Mouse (Mus musculus) G1E-ER4 (cell line): Measurements from ENCODE around the gene Cdhr3. TPM values are rescaled to one million over a fixed set of nuclear protein-coding genes. Genes with fewer than 3 reads are reported as not detected.

Source experiments
- GATA1 ChIP-seq: IDR thresholded peaks from one replicate; pipeline ENCODE4 v1.8.0; 2012; ENCODE audit warnings: low read length, inconsistent platforms
- polyA plus RNA-seq: library from polyadenylated mRNA; stranded (reverse); fragments of >175 nt; gene quantifications from 2 replicates; pipeline ENCODE4 v1.2.3, GENCODE M21; 2012

Cdhr3 gene
- polyA plus RNA-seq, 1 experiment: not detected

DNA sequence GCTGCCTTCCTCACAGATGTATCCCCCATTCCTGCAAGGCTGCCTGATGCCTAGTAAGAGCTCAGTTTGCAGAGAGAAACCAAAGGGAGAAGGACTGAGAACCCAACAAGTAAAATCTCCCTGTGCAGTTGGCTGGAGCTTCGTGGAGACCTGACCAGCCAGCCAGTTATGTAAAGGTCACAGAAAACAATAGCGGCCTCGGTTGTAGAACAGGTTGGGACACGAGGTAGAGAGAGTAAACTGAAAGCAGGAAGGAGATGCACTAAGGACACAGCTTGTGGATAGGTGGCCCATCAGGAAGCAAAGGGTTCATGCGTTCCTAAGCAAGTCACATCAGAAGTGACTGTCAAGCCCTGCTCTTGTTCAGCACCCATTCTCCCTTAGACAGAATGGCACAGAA is 86.8 kb downstream of the Cdhr3 start:
- no peak for TF ChIP-seq GATA1

DNA sequence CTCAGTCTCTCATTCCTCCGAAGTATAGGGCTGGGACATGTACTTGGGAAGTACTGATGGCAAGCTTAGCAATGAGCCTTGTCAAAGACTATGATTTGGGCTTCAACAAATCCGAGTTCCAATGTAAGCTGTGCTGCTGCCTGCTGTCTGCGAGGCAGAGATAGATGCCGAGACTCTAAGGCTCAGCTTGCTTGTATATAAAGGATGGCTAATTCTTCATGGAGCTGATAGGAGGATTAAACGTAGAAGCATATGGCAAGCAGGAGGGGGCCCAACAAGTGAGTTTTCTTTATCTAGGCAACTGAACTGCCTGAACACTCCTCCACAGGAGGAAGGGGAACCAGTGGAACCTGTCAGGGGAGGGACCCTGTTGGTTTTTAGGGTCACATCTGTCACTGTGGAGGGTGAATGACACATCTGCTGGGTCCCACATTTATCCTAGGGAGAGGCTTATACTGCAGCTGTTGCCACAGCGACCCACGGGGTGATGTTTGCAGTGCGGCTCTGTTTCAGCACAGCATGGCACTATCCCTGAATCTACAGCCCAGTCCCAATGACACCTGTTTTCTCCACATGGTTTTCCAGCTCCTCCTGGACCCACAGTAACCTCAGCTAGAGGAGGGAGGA is 89.2 kb downstream of the Cdhr3 start:
- no peak for TF ChIP-seq GATA1

DNA sequence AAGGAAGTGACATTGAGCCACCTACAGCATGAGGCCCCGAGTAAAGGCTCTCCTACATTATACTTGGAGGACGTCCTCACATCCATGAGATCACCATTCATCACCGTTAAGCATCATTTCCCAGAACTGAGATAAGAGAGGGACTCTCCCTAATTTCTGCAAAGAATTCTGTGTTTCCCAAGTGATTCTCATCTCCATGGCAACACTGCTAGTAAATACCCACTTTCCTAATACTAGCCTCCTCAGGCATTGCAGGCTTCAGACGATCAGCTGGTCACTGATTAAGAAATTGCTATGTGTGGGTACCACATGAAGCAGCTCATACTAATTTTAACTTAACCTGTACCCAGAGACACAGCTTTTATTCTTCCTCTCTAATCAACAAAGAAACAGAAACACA is 92.3 kb downstream of the Cdhr3 start:
- TF ChIP-seq GATA1: no peak

DNA sequence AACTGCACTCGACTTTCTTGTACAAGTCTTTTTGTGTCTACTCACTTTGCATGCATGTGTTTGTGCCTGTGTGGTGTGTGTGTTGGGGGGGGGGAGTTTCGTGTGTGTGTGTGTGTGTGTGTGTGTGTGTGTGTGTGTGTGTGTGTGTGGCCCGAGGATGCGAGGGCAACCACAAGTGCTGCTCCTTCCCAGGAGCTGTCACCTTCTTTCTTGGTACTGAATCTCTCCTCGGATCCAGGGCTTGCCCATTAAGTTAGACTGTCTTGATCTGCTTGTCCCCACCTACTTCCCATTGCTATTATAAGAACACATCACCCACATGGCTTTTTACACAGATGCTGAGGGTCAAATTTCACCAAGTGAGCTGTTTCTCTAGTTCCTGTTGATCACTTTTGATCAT is 93.9 kb downstream of the Cdhr3 start:
- no peak for TF ChIP-seq GATA1

DNA sequence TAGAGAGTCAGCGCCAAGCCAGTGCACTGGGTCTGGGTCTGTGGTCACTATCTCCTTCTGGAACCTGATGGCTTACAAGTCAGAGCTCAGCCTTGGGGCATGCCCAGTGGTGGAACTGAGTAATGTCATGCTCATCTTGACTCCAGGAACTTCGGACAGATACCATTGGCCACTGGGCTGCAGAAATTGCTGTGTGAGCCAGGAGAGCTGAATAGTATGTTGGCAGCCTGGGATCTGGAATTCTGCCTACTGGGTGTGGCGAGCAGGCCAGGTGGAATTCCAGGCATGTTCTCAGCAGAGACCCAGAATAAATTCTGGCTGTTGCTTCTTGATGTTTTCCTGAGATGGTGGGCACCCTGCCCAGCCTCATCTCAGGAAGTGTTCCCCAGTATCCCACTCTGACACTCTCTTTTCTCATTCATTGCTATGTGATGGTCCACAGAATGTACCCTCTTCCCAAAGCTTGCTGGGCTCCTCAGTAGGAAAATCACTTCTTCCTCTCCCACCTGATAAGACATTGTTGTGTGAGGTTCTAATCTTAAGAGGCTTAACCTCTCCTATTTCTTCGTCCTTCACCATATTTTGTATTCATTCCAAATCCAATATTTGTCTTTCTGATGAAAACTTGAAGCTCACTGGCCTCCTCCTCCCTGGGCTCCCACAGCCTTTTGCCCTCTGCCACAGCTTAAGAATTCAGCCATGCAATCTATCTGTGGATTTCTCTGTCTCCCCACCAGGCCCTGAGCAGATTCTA is 97.4 kb downstream of the Cdhr3 start:
- TF ChIP-seq GATA1: no peak

DNA sequence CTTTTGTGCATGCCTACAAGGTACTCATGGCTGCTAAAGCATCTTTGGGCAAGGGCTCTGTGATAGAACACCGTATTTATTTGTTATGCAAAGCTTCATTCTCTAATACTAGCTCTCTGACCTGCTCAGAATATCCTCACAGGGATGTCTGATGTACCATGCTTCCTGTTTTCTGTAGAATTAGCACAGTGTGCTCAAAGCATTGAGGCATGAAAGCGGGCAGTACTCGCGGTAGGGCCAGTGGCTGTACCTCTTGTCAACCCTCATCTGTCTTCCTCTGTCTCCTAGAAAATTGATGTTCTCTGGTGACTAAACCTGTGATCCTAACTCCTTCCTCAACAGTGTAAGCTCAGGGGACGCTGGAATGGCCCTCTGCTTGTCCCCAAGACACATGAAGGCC is 98.6 kb downstream of the Cdhr3 start:
- TF ChIP-seq GATA1: no peak

DNA sequence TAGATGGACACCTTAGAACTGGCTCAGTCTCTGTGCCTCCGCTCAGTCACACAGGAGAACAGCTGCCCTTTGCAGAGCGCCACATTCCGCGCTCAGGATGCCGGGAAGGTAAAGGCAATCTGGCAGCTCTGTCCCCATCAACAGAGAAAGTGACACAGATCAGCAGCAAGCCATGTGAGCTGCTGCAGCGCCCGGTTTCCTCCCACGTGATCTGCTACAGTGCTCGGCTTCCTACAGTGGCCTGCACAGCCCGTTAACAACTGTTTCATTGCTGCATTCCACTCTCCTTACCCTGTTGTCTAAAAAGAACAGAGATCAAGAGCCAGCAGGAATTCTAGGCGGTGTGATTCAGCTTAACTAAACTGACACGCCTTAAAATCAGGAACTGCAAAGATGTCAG is 102.9 kb downstream of the Cdhr3 start:
- TF ChIP-seq GATA1: no peak

DNA sequence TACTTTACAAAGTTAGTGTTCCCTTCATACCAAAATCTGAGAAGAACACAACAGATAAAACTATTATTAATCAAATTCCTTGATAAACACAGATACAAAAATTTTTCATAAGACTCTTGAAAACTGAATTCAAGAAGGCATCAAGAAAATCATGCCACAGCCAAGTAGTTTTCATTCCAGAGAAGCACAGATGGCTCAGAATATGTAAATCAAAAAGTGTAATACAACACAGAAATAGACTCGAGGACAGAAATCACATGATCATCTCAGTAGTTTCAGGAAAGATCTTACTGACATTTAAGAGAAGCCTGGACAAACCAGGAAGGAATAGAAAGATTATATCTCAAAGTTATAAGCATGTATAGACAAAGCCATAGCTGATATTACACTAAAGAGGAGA is 106.4 kb downstream of the Cdhr3 start:
- TF ChIP-seq GATA1: no peak

Other genes starting within 250 kb of the Cdhr3 start
- 5.4 and 8.7 TPM in 2 replicates for gene Sypl, start 139.0 kb downstream of the Cdhr3 start, polyA plus RNA-seq
- 33.9 and 35.0 TPM in 2 replicates for gene Atxn7l1, start 54.8 kb upstream of the Cdhr3 start, polyA plus RNA-seq